Mouse (Mus musculus) liver, adult 2 months (tissue): ENCODE data around the gene Tshz2.

Source experiments
- CTCF ChIP-seq: fragments of 200-500 bp; IDR thresholded peaks from 2 replicates; pipeline ENCODE4 v1.5.1; 2011; ENCODE audit warnings: low read depth, low read length, control low read depth
- POLR2A ChIP-seq: fragments of 200-500 bp; IDR thresholded peaks from 2 replicates; pipeline ENCODE4 v1.6.1; 2011; ENCODE audit warnings: low read length, control low read depth; ENCODE audit not compliant: insufficient read depth; ENCODE audit errors: extremely low read depth

GRCm38 (mm10) chr2:169814351-169814750, 181.5 kb downstream of the Tshz2 start:
- TF ChIP-seq CTCF (no peak), POLR2A (no peak)
